11 mouse cellular contexts compared by ENCODE assay signal in the genomic region with DNA sequence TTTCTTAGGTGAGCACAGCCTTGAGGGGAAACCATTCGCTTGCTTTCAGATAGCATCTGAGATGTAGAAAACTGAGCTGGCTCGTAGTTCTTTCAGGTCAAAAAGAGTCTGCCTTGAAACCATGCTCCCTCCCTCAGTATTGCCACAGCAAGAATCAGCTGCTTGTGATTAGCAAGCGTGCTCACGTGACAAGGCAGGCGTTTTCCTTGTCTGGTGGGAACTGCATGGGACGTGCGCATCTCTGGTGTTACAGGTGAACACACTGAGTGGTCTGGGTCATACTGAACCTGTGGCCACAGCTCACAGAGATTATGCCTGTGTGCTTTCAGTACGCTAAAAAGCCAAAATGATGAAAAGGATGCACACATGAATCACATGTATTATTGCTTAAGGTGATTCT.
DNase-seq lines count a peak whose midpoint lies in the region; ATAC-seq and TF ChIP-seq lines count a peak whose summit lies in the region.
"Had no signal": no experiment of that assay in that cellular context is flagged by ENCODE, and none has a peak within 500 bp of the region (broad histone marks: within the 10 kb centered on the region; RNA-seq: fewer than 3 reads in every experiment).

No protein-coding gene starts in this region.

- peak overlapping the region; percentile 16; the same call in 1 of the 2 replicates for H3K27ac ChIP-seq in MEL (ENCODE audit: control insufficient read depth, low read depth, low read length)
- peak overlapping the region; percentile 70; the same call in 1 of the 2 replicates for H3K27ac ChIP-seq in hindbrain, embryonic 10.5 days
- H3K27ac ChIP-seq in midbrain, embryonic 11.5 days (ENCODE audit: low read depth, low read length), result no peak overlapping the region; the same call in 1 of the 2 replicates
- H3K27ac ChIP-seq in kidney, embryonic 14.5 days (ENCODE audit: low read depth, low read length), result no peak overlapping the region
- H3K27ac ChIP-seq: liver, embryonic 12.5 days had no signal

- H3K27me3 ChIP-seq in MEL (ENCODE audit: control insufficient read depth in 1 of 2, insufficient read depth in 2 of 2, low read length in 2 of 2), result no peaks in the 10 kb centered on the region
- H3K27me3 ChIP-seq in hindbrain, embryonic 10.5 days (ENCODE audit: insufficient read depth, poor library complexity, severe bottlenecking), result no peaks in the 10 kb centered on the region
- no peaks in the 10 kb centered on the region for H3K27me3 ChIP-seq in midbrain, embryonic 11.5 days (ENCODE audit: control insufficient read depth, insufficient read depth, low read length)
- no peaks in the 10 kb centered on the region for H3K27me3 ChIP-seq in kidney, embryonic 14.5 days (ENCODE audit: control insufficient read depth, insufficient read depth, low read length)
- H3K27me3 ChIP-seq: liver, embryonic 12.5 days had no signal

- peaks cover 0 to 24% of the 10 kb centered on the region in 2 experiments; a peak in 2 of 4 replicates for H3K36me3 ChIP-seq in MEL (ENCODE audit: control insufficient read depth in 1 of 2, insufficient read depth in 2 of 2, low read length in 2 of 2)
- peaks cover 21% of the 10 kb centered on the region for H3K36me3 ChIP-seq in hindbrain, embryonic 10.5 days
- no peaks in the 10 kb centered on the region for H3K36me3 ChIP-seq in midbrain, embryonic 11.5 days (ENCODE audit: control insufficient read depth, insufficient read depth, low read length)
- H3K36me3 ChIP-seq in kidney, embryonic 14.5 days (ENCODE audit: control insufficient read depth, insufficient read depth, low read length), result 0 out of 2 replicates have a peak, but pooled peaks cover 4% of the 10 kb centered on the region
- H3K36me3 ChIP-seq: liver, embryonic 12.5 days had no signal

- 78% methylated on average over 8 of the region's 8 CpGs for WGBS in hindbrain, embryonic 10.5 days
- 81% methylated on average over 8 of the region's 8 CpGs for WGBS in midbrain, embryonic 11.5 days
- WGBS in kidney, embryonic 14.5 days, result 70% methylated on average over 8 of the region's 8 CpGs

- TF ChIP-seq EP300 in MEL (IDR thresholded peaks at IDR 0.05; ENCODE audit: low read depth in 1 of 2, low read length in 2 of 2), result no peak

- peaks cover 4 to 28% of the 10 kb centered on the region in 2 experiments; a peak in 3 of 4 replicates for H3K4me1 ChIP-seq in MEL (ENCODE audit: control insufficient read depth in 1 of 2, insufficient read depth in 2 of 2, low read length in 2 of 2)
- peaks cover 36% of the 10 kb centered on the region for H3K4me1 ChIP-seq in hindbrain, embryonic 10.5 days (replicated peaks)
- H3K4me1 ChIP-seq in midbrain, embryonic 11.5 days (ENCODE audit: control insufficient read depth, insufficient read depth, low read length), result peaks cover 3% of the 10 kb centered on the region; the same call in 1 of the 2 replicates
- peaks cover 6% of the 10 kb centered on the region; the same call in 1 of the 2 replicates for H3K4me1 ChIP-seq in kidney, embryonic 14.5 days (ENCODE audit: control insufficient read depth, insufficient read depth, low read length)

- peak; percentile 61 for ATAC-seq in midbrain, embryonic 11.5 days (ENCODE audit: low FRiP score)
- ATAC-seq in kidney, embryonic 14.5 days (ENCODE audit: low FRiP score, low TSS enrichment), result no peak
- ATAC-seq: liver, embryonic 12.5 days; lung, postnatal 0 days had no signal

- no peak for TF ChIP-seq POLR2A in MEL (IDR thresholded peaks at IDR 0.05; ENCODE audit: control insufficient read depth in 1 of 2, insufficient read depth in 1 of 2, low read depth in 1 of 2, low read length in 2 of 2, poor library complexity in 1 of 2)
- no peak for TF ChIP-seq POLR2A in brain, embryonic 14.5 days (IDR thresholded peaks at IDR 0.05; ENCODE audit: borderline replicate concordance, extremely low read depth, insufficient read depth, insufficient read length, poor library complexity, severe bottlenecking)

- no peak for TF ChIP-seq RAD21 in MEL (IDR thresholded peaks at IDR 0.05; ENCODE audit: low read depth, low read length)

- peak overlapping the region; percentile 9 to 27; a peak in 2 of 4 replicates for H3K4me3 ChIP-seq in MEL (ENCODE audit: control insufficient read depth in 1 of 2, insufficient read depth in 1 of 2, low read depth in 2 of 2, low read length in 2 of 2)
- H3K4me3 ChIP-seq in hindbrain, embryonic 10.5 days, result no peak overlapping the region
- no peak overlapping the region for H3K4me3 ChIP-seq in midbrain, embryonic 11.5 days (ENCODE audit: low read depth, low read length)
- H3K4me3 ChIP-seq in kidney, embryonic 14.5 days (ENCODE audit: low read length), result no peak overlapping the region
- H3K4me3 ChIP-seq: liver, embryonic 12.5 days had no signal

- DNase-seq in MEL (ENCODE audit: low read depth, low spot score), result peak; percentile 34
- peak; percentile 67 for DNase-seq in brain, embryonic 14.5 days (ENCODE audit: low read depth)
- DNase-seq in hindbrain, embryonic 10.5 days (ENCODE audit: low spot score), result no peak
- no peak for DNase-seq in midbrain, embryonic 11.5 days (ENCODE audit: low spot score, missing footprints)
- DNase-seq in left cerebral cortex, adult 18-20 months (ENCODE audit: low spot score in 2 of 2), result no peak
- DNase-seq in kidney, adult 9 months, result no peak
- DNase-seq: cerebellum, postnatal 10 days had no signal

- H3K9me3 ChIP-seq in MEL (replicated peaks; ENCODE audit: insufficient read depth, low read length), result no peaks in the 10 kb centered on the region
- H3K9me3 ChIP-seq in hindbrain, embryonic 10.5 days, result no peaks in the 10 kb centered on the region
- H3K9me3 ChIP-seq in midbrain, embryonic 11.5 days (ENCODE audit: control insufficient read depth, low read length), result no peaks in the 10 kb centered on the region
- no peaks in the 10 kb centered on the region for H3K9me3 ChIP-seq in kidney, embryonic 14.5 days (ENCODE audit: control insufficient read depth, low read length)
- H3K9me3 ChIP-seq: liver, embryonic 12.5 days had no signal

- TF ChIP-seq CTCF in MEL (IDR thresholded peaks at IDR 0.05 in 2 of 3, conservative IDR thresholded peaks at IDR 0.05 in 1 of 3; ENCODE audit: control insufficient read depth in 1 of 3, insufficient read depth in 1 of 3, low read depth in 2 of 3, low read length in 3 of 3, poor library complexity in 1 of 3, severe bottlenecking in 1 of 3), result no peak
- TF ChIP-seq CTCF in brain, embryonic 14.5 days (IDR thresholded peaks at IDR 0.05; ENCODE audit: borderline replicate concordance, extremely low read depth, insufficient read depth, insufficient read length), result no peak

- H3K79me2 ChIP-seq in MEL (ENCODE audit: control insufficient read depth, insufficient read depth, low read length, poor library complexity), result no peaks in the 10 kb centered on the region

- H3K9ac ChIP-seq in MEL (ENCODE audit: control insufficient read depth, low read depth, low read length, poor library complexity, severe bottlenecking), result no peak overlapping the region
- H3K9ac ChIP-seq in midbrain, embryonic 11.5 days (ENCODE audit: low read length), result no peak overlapping the region
- H3K9ac ChIP-seq in kidney, embryonic 14.5 days (ENCODE audit: low read depth, low read length), result no peak overlapping the region
- H3K9ac ChIP-seq: liver, embryonic 12.5 days had no signal

- no peak overlapping the region for H3K4me2 ChIP-seq in midbrain, embryonic 11.5 days
- H3K4me2 ChIP-seq in kidney, embryonic 14.5 days (replicated peaks; ENCODE audit: low read depth, low read length), result no peak overlapping the region
- H3K4me2 ChIP-seq: heart, embryonic 11.5 days had no signal

TF ChIP-seq in MEL, 35 proteins besides CTCF, POLR2A, EP300 and RAD21:
- 0 out of 2 replicates have a peak, but pooled peaks have one; percentile 32 for TF ChIP-seq ETS1 (IDR thresholded peaks at IDR 0.05; ENCODE audit: low read depth, low read length)
- TF ChIP-seq MAX (IDR thresholded peaks at IDR 0.05; ENCODE audit: low read length), result peak; percentile 42
- TF ChIP-seq USF2 (IDR thresholded peaks at IDR 0.05; ENCODE audit: borderline replicate concordance in 1 of 2, insufficient read depth in 1 of 2, low read depth in 1 of 2, low read length in 2 of 2), result 0 out of 4 replicates have a peak, but pooled peaks of 1 of the 2 experiments have one; percentile 24
- TF ChIP-seq USF1 (IDR thresholded peaks at IDR 0.05; ENCODE audit: low read depth, low read length), result peak; percentile 86
- no peak for TF ChIP-seq JUND (IDR thresholded peaks at IDR 0.05; ENCODE audit: low read depth, low read length)
- no peak for TF ChIP-seq SMC3 (IDR thresholded peaks at IDR 0.05; ENCODE audit: low read depth, low read length)
- peak; percentile 28; the same call in 1 of the 2 replicates for TF ChIP-seq MXI1 (IDR thresholded peaks at IDR 0.05; ENCODE audit: low read depth, low read length)
- peak; percentile 73; the same call in 1 of the 2 replicates for TF ChIP-seq BHLHE40 (IDR thresholded peaks at IDR 0.05; ENCODE audit: borderline replicate concordance, low read depth, low read length)
- no peak for TF ChIP-seq SIN3A (IDR thresholded peaks at IDR 0.05; ENCODE audit: low read length)
- no peak for TF ChIP-seq HCFC1 (IDR thresholded peaks at IDR 0.05; ENCODE audit: low read depth, low read length)
- no peak for TF ChIP-seq UBTF (IDR thresholded peaks at IDR 0.05; ENCODE audit: borderline replicate concordance, insufficient read depth, low read depth, low read length)
- TF ChIP-seq E2F4 (IDR thresholded peaks at IDR 0.05; ENCODE audit: borderline replicate concordance, low read depth, low read length), result no peak
- no peak for TF ChIP-seq NRF1 (IDR thresholded peaks at IDR 0.05; ENCODE audit: insufficient read depth, low read depth, low read length, poor library complexity, severe bottlenecking)
- no peak for TF ChIP-seq KAT2A (conservative IDR thresholded peaks at IDR 0.05; ENCODE audit: low read depth, low read length)
- TF ChIP-seq ELF1 (IDR thresholded peaks at IDR 0.05; ENCODE audit: low read depth, low read length), result no peak

Comparison
In these comparisons a context has a peak if more than half of its experiments do, and no peak if none do; other contexts are left out.
1. DNase-seq: peak in MEL (single experiment) and brain, embryonic 14.5 days (single experiment); none in hindbrain, embryonic 10.5 days (single experiment), midbrain, embryonic 11.5 days (single experiment), left cerebral cortex, adult 18-20 months (0 of 2) and kidney, adult 9 months (single experiment).
2. H3K27ac ChIP-seq: peak in MEL (single experiment) and hindbrain, embryonic 10.5 days (single experiment); none in midbrain, embryonic 11.5 days (single experiment) and kidney, embryonic 14.5 days (single experiment).
3. H3K4me3 ChIP-seq: peak in MEL (2 of 2); none in hindbrain, embryonic 10.5 days (single experiment), midbrain, embryonic 11.5 days (single experiment) and kidney, embryonic 14.5 days (single experiment).